Mouse (Mus musculus) gastrocnemius, postnatal 10 days (tissue): ENCODE data around the gene Zfp36l2. TPM values are rescaled to one million over a fixed set of nuclear protein-coding genes. Genes with fewer than 3 reads are reported as not detected.
"Not testable (repeated sequence)": the region's sequence is repeated elsewhere in the genome, so short reads cannot be mapped to it uniquely, and the experiment has no call there.

ENCODE experiments used
- DNase-seq: peaks from one replicate; pipeline ENCODE4 v3.0.0; 2021; ENCODE audit warnings: mixed read lengths
- long read RNA-seq, 2 experiments: library from polyadenylated mRNA; stranded (forward); transcript quantifications; one replicate each; pipeline ENCODE4 v2.0.0; 2021
- total RNA-seq, 2 experiments: library from RNA; stranded (reverse); gene quantifications; 2 replicates each; pipeline ENCODE4 v1.2.3; 2021

Gene Zfp36l2
- total RNA-seq, result 10 to 100 TPM; 26.2 to 32.6 TPM
- long read RNA-seq, experiment 1, transcript Zfp36l2-201 (2 exons, 3,530 nt), result major isoform, 38 of 52 reads
- long read RNA-seq, experiment 1, partial matches to known transcripts, result 0 of 52 reads
- long read RNA-seq, experiment 1, other reads (novel, unspliced or antisense), result 14 of 52 reads
- long read RNA-seq, experiment 2, transcript Zfp36l2-201 (2 exons, 3,530 nt), result major isoform, 8 of 12 reads
- long read RNA-seq, experiment 2, partial matches to known transcripts, result 0 of 12 reads
- long read RNA-seq, experiment 2, other reads (novel, unspliced or antisense), result 4 of 12 reads

DNA sequence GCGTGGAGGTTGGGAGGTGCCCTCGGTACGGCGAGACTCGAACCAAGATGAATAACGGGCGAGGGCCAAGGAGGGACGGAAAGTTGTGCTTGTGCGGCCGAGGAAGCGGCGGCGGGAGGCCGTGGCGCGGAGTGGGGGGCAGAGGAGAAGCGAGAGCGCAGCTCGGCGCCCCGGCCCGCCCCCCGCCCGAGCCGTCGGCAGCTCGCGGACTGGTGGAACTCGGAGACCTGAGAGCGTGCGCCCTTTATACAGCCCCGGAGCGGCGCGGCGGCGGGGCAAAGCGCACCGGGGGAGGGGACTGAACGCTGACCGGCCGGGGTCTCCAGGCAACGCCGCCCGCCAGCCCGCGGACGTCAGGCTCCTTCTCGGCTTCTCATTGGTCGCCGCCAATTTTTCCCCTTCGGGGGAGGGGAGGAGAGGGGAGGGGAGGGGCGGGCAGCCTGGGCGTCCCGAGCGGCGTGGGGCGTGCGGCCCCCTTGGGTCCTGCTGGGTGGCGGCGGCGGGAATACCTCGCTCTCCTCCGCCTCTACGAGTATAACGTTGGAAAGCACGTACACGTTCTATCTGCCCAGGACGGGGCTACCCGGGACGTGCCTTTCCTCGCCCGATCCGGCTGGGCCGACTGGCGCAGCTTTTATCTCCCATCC is at the start of gene Zfp36l2:
Zfp36l2 (minus strand) TSS at position 221 of the 647 bp plus-strand sequence.
- peak; percentile 94 for DNase-seq

DNA sequence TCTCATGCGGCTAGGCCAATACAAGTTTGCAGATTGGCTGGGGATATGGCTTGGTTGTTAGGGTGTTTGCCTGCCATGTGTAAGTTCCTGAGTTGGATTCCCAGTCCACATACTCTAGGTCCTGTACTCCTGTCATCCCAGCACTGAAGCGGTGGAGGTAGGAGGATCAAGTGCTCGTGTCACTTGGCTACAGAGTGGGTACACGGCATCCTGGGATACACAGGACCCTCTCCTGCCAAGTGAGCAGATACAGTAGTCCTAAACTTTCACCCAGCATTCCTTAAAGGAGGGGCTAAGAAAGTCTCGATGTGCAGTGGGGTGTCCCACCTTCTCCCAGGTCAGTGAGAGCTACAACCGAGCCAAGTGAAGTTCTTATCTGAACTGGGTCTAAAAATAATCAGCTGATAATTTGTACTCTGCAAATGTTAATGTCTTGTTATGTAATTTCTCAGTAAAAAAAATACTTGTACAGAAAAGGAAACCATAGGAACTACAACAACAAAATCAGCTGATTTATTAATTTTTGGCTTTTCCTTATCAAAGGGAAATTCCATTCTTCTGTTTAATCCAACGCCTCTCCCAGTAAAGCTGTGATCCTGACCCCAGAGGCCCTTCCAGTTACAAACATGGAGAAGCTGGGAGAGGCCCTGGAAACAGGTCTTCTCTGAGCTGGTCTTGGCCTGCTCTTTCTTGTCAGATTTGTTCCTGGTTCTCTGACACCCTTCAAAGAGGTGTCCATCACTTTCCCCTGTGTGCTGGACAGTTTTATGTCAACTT is 49.2 kb upstream of the Zfp36l2 start:
- DNase-seq, result no peak

DNA sequence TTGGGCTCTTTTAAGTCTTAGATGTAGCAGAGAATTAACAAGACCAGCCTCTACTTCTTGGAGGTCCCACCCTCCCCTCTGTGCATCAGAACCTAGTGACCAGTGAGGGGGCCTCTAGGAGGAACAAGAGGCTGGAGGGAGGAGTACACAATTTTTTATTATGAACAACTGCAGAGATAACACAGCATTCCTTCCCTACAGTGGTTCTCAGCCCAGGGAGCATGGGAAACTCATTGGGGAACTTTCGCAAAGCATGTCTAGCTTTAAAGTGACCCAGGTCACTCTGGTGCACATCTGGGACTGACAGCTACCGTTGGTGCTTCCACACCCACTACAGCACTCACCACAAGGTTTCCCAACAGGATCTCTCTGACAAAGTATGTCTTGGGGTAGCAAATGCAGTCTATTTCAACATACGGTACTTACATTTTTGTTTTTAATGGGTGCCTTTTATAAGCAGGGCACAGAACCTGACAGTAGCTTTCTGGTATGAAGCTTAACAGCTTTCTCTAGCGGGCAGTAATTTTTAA is 47.7 kb upstream of the Zfp36l2 start:
- no peak for DNase-seq

DNA sequence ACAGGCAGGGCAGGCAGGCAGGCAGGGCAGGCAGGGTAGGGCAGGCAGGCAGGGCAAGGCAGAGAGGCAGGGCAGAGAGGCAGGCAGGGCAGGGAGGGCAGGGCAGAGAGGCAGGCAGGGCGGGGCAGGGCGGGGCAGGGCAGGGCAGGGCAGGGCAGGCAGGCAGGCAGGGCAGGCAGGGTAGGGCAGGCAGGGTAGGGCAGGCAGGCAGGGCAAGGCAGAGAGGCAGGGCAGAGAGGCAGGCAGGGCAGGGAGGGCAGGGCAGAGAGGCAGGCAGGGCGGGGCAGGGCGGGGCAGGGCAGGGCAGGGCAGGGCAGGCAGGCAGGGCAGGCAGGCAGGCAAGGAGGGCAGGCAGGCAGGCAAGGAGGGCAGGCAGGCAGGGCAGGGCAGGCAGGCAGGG is 47.0 kb upstream of the Zfp36l2 start:
- DNase-seq, result not testable (repeated sequence)

DNA sequence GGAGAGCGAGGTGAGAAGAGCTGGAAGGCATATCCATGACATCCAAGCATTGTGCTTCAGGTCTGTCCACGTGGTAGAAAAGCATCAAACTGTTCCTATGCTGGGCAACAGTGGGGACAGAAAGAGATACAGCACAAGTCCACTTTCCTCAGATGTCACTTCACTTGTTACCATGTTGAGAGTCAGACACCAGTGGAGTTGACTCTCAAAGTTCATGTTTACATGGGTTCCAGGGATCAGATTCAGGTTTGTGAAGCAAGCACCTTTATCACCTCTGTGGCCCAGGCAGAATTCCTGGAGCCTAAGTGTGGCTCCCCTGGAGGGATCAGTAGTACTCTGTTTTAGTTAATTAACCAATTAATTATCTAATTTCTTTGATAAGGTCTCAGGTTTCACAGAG is 46.0 kb upstream of the Zfp36l2 start:
- DNase-seq, result no peak

DNA sequence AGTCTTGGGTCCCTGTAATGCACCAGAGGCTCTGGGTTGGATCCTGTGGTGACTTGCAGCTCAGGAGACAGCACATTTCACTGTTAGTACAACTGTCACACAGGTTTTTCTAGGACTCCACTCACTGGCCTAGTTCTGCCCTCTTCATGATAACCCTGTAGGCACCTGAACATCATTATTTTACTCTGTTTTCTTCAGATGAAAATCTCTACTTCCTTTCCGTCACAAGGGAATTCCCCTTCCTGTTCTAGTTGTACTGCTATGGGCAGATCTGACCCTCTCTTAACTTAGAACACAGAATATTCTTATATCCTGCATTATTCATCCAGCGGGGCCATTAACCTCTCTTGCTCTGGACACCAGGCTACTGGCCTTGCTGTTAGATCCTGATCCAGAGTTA is 43.6 kb upstream of the Zfp36l2 start:
- DNase-seq, result no peak

DNA sequence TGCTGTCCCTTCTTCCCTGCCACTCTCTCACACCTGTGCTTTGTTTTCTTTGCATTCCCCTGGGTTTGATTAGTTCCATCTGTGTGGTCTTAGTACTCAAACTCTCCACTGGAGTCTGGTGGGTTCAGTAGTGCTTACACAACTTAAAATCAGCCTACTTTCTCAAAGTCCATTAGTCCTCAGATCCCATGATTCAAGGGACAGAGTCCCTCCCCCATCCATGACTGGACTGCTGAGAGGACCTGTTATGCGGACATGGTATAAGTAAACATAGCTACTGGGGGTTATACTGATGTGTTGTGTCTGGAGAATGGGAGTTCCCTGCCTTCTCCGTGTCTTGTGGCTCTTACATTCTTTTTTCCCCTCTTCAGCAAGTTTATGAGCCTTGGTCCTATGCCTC is 40.5 kb upstream of the Zfp36l2 start:
- no peak for DNase-seq

DNA sequence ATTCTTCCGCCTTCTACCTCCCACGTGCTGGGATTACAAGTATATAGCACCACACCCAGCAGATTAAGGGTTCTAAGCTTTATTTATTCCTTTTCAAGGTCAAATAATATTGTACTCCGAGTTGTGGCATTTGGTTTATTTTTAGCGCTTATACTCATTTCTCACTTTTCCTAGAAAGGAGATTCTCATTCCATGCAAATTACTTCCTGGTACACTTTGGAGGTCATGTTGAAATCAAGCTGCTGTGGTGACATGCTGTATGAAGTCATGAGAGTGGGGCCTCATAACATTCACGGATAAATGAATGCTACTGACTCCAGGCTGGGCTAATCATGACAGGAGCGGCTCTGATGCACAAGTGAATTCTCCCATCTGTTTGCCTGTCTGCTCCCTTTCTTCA is 38.9 kb upstream of the Zfp36l2 start:
- DNase-seq, result no peak

DNA sequence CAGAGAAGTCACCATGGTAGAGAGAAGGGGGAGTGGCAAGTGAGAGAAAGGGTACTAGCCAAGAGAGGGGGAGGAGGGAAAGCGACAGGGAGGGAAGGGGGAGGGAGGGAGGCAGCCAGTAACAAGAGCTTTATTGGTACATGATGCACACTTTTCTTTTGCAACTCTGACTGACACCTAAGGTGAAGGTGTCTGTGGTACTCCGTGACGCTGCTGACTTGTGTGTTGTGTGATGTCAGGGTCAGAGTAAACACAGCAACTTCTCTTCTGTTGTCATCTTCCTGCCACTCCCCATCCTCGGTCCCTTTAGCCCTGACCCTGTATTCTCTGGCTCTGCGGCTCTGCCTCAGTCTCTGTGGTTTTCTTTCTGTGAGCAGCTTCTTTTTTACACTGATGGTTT is 38.5 kb upstream of the Zfp36l2 start:
- DNase-seq, result no peak

DNA sequence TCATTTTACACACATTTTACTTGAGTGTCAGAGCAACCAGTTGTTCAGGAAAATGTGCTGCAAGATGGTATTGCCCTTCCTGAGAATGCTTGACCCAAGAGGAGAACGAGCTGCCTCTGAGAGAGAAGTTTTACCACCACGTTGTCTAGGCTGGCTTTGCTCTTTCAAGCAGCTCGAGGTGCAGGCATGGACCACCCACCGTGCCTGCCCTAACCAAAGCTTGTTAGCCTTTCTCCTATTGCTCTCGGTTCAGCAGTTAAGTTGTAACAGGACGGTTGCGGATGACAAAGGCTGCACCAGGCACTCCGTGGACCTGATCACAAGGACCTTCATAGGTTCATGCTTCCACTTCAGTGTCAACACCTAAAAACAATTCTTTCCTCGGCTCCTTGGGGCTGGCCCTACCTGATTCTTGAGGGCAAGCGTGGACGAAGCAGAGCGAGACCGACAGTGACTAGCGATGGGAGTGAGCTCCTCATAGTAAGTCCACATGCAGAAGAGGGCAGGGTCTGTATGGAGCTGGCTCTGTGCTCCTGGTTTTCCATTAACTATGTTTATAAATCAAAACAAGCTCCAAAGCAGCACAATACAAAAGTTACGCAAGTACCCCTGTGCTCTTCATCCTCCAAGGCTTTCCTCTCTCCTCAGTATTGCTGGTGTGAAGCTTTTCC is 36.6 kb upstream of the Zfp36l2 start:
- no peak for DNase-seq

DNA sequence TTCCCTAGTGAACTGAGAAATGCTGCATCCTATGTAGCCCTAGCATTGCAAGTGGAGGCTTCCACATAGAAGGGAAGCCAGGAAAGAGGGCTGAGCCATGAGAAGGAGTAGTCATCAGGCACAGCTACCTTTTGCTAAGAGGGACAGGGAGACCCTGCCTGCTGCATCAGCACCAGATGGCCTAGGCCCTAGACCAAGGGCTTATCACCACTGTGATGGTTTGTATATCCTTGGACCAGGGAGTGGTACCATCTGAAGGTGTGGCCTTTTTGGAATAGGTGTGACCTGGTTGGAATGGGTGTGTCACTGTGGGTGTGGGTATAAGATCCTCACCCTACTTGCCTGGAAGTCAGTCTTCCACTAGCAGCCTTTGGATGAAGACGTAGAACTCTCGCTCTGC is 31.1 kb upstream of the Zfp36l2 start:
- not testable (repeated sequence) for DNase-seq

DNA sequence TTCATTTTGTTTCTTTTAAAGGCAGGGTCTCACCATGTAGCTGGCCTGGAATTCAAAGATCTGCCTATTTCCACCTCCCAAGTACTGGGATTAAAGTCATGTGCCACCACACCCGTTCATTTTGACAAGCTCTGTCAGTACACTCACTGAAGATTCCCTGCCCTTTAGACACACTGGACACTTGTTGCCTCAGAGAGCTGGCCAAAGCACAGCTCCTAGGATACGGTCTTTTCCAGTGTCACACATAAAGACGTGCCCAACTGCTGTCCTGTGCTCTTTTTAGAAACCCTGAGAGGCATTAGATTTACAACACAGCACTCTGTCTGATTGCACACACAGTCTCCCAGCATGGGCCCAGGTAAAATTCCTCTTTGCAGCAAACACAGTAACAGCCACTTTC is 29.9 kb upstream of the Zfp36l2 start:
- DNase-seq, result no peak

DNA sequence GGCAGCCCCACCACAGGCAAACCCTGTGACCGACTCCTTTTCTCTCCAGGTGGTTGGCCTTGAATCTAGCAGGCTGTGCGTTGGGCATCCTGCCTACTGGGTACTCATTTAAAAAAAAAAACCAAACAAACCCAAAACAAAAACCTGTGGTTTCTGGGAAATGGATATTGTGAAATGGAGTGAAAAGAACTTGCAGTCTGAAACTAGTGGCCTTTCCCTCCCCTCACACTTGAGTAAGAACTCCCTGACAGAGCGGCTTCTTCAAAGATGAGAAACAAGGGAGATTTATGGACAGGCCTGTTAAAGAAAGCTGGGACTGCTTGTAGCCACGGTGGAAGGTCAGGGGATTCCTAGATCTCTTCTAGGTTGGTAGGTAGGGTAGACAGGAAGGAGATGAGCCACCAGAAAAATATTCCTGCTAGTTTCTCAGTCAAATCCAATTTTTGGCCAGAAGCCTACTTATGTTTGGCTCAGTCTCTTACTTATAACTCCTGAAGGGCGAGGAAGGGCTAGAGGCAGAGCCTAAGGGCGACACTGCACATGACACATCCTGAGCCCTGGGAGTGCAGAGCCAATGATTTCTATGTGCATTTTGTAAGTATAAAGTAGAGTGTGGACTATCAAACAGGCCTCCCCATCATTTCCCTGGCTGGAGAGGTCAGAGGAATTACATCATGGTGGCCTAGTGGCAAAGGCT is 27.7 kb upstream of the Zfp36l2 start:
- no peak for DNase-seq

DNA sequence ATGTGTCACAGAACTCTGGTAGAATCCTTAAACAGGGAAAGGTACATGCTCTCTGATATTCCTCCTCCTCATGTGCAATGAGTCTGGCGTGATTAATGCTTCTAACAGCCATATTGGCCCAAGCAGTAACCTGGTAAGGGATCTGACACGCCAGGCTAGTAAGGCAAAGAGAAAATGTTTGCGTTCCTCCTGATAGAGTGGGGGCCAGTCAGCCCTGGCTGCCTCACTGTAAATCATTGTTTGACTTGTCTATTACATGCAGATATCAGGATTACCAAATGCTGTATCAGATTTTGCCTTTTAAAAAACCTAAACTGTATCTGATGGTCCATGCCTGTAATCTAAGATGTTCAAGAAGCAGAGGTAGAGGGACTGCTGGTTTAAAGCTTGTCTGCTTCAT is 25.7 kb upstream of the Zfp36l2 start:
- DNase-seq, result no peak

DNA sequence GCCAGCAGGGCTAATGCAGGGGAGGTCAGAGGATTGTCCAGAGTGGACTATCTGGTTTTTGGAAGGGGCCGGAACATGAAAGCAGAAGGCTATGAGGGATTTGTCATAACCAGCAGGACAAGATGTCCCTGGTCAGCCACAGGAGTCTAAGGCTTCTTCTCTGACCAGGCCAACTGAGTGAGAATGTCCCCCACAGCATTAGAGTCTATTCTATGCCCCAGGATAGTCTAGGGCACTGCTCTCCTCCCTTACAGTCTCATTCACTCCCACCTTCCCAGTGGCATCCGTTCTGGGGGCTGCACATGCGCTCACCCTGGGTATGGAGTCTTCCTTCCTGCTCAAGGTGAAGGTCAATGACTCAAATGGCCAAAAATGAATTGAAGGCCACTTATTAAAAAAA is 19.9 kb upstream of the Zfp36l2 start:
- no peak for DNase-seq

DNA sequence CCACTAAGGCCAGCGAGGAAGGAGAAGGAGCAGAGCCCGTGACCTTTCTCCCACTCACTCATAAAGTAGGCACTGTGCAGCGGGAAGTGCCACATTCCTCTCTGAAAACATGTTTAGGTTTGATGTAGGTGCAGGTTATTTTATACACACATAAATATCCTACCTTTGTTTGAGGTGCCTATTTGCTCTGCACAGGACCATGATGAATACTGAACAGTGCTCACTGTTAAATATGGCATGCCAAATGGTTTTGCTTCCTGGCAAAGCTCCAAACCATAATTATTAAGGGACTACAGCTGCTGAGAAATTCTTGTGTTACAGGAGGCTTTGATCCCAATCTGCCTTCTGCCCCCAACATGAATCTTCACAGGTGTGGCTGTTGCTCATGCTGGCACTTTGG is 18.5 kb upstream of the Zfp36l2 start:
- DNase-seq, result no peak

DNA sequence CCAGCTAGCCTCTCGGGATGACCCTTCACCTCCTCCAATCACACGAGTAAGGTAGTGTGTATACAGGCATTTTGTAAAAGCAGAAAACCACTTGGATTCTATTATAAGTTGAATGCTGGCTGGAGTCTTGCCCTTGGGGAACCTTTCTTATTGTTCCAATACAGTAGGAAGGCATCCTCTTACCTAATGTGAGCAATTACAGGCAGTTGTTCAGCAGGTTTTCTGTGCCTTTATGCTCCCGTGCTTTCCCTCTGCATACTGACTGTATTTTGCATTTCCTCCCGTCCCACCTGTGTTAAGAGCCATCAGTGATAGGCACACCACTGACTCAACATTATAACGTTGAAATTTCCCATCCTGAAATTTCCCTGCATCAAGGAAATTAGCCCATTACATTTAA is 17.2 kb upstream of the Zfp36l2 start:
- DNase-seq, result no peak

DNA sequence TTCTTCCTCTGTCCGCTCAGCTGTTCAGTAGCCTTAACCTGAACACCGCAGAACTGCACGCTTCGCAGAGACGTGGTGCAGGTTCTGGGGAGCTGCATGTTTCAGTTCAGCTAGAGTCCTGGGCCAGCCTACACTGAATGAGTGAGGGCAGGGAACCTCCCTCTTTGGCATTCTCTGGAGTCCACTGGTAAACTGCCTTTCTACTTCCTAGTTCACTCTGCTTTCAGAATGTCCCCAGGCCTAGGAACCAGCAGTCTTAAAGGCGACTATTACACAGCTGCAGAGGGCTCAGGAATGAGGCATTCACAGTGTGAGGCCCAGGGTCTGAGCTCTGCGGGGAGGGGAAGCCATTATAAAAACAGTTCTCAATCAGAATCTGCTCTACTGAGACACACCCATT is 15.6 kb upstream of the Zfp36l2 start:
- DNase-seq, result no peak

DNA sequence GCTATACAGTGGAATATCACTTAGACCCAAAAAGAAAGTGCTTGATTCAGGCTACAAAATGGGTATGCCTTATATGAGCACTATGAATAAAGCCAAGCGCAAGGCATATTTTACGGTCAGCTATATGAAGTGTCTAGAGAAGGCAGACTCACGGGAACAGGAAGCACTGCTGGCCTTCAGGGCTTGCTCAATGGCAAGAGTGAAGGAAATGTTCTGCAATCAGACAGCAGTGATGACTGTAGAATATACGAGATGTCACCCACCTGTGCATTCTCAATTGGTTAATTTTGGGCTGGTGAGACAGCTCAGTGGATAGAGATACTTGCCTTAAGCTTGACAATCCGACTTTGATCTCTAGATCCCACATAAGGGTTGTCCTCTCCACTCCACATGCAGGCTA is 13.4 kb upstream of the Zfp36l2 start:
- DNase-seq, result no peak

DNA sequence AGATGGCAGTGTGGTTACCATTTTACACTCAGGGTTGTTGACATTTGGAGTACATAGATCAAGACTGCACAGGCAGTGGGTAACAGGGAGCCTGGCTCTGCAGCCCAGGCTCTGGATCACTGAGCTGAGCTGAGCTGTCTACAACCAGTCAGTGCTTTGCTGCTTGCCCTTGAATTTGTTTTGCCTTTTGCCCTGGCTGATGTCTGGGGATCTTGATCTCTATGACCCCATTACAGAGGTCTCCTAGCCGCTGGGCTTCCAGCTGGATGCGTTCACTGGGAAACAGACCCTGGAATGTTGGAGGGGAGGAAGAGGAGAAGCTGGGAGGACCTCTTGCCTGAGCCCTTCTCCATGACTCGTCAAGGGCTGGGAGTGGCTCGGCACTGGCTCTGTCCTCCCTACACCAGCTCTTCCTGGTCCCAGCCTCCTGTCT is 10.2 kb upstream of the Zfp36l2 start:
- no peak for DNase-seq

DNA sequence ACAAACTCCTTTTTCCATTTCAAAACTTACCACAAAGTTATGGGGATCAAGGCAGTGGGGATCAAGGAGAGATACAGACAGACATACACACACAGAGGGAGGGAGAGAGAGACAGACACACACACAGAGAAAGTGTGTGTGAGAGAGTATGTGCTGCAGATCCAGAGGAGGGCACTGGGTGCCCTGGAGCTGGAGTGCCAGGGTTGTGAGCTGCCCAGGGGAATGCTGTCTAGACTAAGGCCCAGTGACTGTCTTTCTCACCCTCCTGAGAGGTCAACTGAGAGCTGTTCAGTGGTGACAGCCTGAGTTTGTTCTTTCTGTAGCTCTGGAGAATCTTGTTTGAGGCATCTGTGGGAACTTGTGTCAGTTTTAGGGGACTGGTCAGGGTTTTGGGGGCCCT is 8.6 kb upstream of the Zfp36l2 start:
- DNase-seq, result peak; percentile 1

DNA sequence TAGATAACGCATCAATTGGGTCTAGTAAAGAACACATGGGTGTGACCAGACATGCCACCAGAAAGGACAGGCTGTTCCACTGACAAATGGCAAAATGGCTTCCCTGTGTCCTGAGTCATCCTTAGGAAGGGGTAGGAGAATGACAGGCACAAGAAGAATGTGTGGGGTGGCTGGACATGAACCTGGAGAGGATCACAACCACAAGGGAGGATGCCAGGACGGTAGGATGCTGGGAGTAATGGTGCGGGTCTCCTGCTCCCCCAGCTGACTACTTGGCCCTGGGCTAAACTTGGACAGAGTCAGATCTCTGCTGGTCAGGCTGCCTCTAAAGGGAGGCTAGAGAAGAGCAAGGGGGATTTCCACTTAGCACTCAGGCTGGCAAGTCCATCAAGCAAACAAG is 8.1 kb upstream of the Zfp36l2 start:
- peak; percentile 3 for DNase-seq
